Mouse (Mus musculus): ENCODE data around the gene Pot1a. TPM values are rescaled to one million over a fixed set of nuclear protein-coding genes. Genes with fewer than 3 reads are reported as not detected.

Gene Pot1a
- total RNA-seq (2015; ENCODE audit: low replicate concordance) (46.9 and 62.0 TPM in 2 replicates), total RNA-seq (2017; ENCODE audit: low replicate concordance) (29.5 and 41.0 TPM in 2 replicates)

- peak; percentile 95 for ATAC-seq (replicated peaks; ENCODE audit: low FRiP score, poor library complexity, severe bottlenecking)
Observed at GRCm38 (mm10) chr6:25808806-25809495, at the start of gene Pot1a. Gene Pot1a, minus strand, starts transcription at chr6:25809246.

- ATAC-seq (replicated peaks; ENCODE audit: low FRiP score, poor library complexity, severe bottlenecking): no peak
Observed at GRCm38 (mm10) chr6:25836261-25836660, 27.2 kb upstream of the Pot1a start.

- ATAC-seq (replicated peaks; ENCODE audit: low FRiP score, poor library complexity, severe bottlenecking): no peak
Observed at GRCm38 (mm10) chr6:25806021-25806420, 3.0 kb downstream of the Pot1a start.

GRCm38 (mm10) chr6:25802269-25802668, 6.8 kb downstream of the Pot1a start:
- ATAC-seq (replicated peaks; ENCODE audit: low FRiP score, poor library complexity, severe bottlenecking): no peak

- ATAC-seq (replicated peaks; ENCODE audit: low FRiP score, poor library complexity, severe bottlenecking): no peak
Observed at GRCm38 (mm10) chr6:25801230-25801629, 7.8 kb downstream of the Pot1a start.

GRCm38 (mm10) chr6:25768238-25768637, 40.8 kb downstream of the Pot1a start:
- ATAC-seq (replicated peaks; ENCODE audit: low FRiP score, poor library complexity, severe bottlenecking): no peak

- no peak for ATAC-seq (replicated peaks; ENCODE audit: low FRiP score, poor library complexity, severe bottlenecking)
Observed at GRCm38 (mm10) chr6:25767552-25767951, 41.5 kb downstream of the Pot1a start.

GRCm38 (mm10) chr6:25767073-25767472, 42.0 kb downstream of the Pot1a start:
- peak; percentile 28; the same call in 1 of the 2 replicates for ATAC-seq (replicated peaks; ENCODE audit: low FRiP score, poor library complexity, severe bottlenecking)

GRCm38 (mm10) chr6:25766283-25766682, 42.8 kb downstream of the Pot1a start:
- ATAC-seq (replicated peaks; ENCODE audit: low FRiP score, poor library complexity, severe bottlenecking): no peak

GRCm38 (mm10) chr6:25752651-25753050, 56.4 kb downstream of the Pot1a start:
- ATAC-seq (replicated peaks; ENCODE audit: low FRiP score, poor library complexity, severe bottlenecking): no peak

- ATAC-seq (replicated peaks; ENCODE audit: low FRiP score, poor library complexity, severe bottlenecking): no peak
Observed at GRCm38 (mm10) chr6:25736533-25736932, 72.5 kb downstream of the Pot1a start.

GRCm38 (mm10) chr6:25726560-25726959, 82.5 kb downstream of the Pot1a start:
- no peak for ATAC-seq (replicated peaks; ENCODE audit: low FRiP score, poor library complexity, severe bottlenecking)

GRCm38 (mm10) chr6:25710601-25711000, 98.4 kb downstream of the Pot1a start:
- ATAC-seq (replicated peaks; ENCODE audit: low FRiP score, poor library complexity, severe bottlenecking): no peak

GRCm38 (mm10) chr6:25709250-25709895, 99.7 kb downstream of the Pot1a start:
- no peak for ATAC-seq (replicated peaks; ENCODE audit: low FRiP score, poor library complexity, severe bottlenecking)

GRCm38 (mm10) chr6:25699956-25700355, 109.1 kb downstream of the Pot1a start:
- no peak for ATAC-seq (replicated peaks; ENCODE audit: low FRiP score, poor library complexity, severe bottlenecking)

Other genes with a start within 250 kb of the Pot1a start
- not detected in 2 replicates for gene Gpr37, start 118.5 kb downstream of the Pot1a start, total RNA-seq (2015; ENCODE audit: low replicate concordance)
- gene Gpr37, start 118.5 kb downstream of the Pot1a start, total RNA-seq (2017; ENCODE audit: low replicate concordance): 0.26 TPM in 1 of 2 replicates, not detected in the other